Mouse (Mus musculus): ENCODE measurements around the gene Ap2a1.

Gene Ap2a1

GRCm38 (mm10) chr7:44952611-44953306 is 23.5 kb upstream of the Ap2a1 start:
- peak; percentile 97 for DNase-seq

GRCm38 (mm10) chr7:44951960-44952359 is 22.7 kb upstream of the Ap2a1 start:
- DNase-seq, result peak; percentile 87

GRCm38 (mm10) chr7:44949922-44950321 is 20.6 kb upstream of the Ap2a1 start:
- DNase-seq, result no peak

GRCm38 (mm10) chr7:44942904-44943303 is 13.6 kb upstream of the Ap2a1 start, which contains the start of gene Tsks:
TSS of gene Tsks (plus strand) at chr7:44943204.
- no peak for DNase-seq

- no peak for DNase-seq
These were observed 9.4 kb upstream of the Ap2a1 start for GRCm38 (mm10) chr7:44938680-44939079.

GRCm38 (mm10) chr7:44928570-44928969 is 726 bp downstream of the Ap2a1 start:
- DNase-seq, result no peak

GRCm38 (mm10) chr7:44925468-44925867 is 3.8 kb downstream of the Ap2a1 start:
- DNase-seq, result peak; percentile 62 to 79

GRCm38 (mm10) chr7:44922530-44922929 is 6.8 kb downstream of the Ap2a1 start:
- DNase-seq, result no peak

GRCm38 (mm10) chr7:44919127-44919526 is 10.2 kb downstream of the Ap2a1 start:
- DNase-seq, result no peak

GRCm38 (mm10) chr7:44918219-44918618 is 11.1 kb downstream of the Ap2a1 start:
- DNase-seq, result no peak

- no peak for DNase-seq
These were observed 12.4 kb downstream of the Ap2a1 start for GRCm38 (mm10) chr7:44916881-44917280.

GRCm38 (mm10) chr7:44916191-44916590 is 13.1 kb downstream of the Ap2a1 start:
- no peak for DNase-seq

GRCm38 (mm10) chr7:44915314-44915713 is 14.0 kb downstream of the Ap2a1 start:
- DNase-seq, result no peak

GRCm38 (mm10) chr7:44914396-44914795 is 14.9 kb downstream of the Ap2a1 start:
- DNase-seq, result no peak

GRCm38 (mm10) chr7:44908706-44909476 is 20.4 kb downstream of the Ap2a1 start:
- DNase-seq, result no peak

GRCm38 (mm10) chr7:44905430-44905829 is 23.9 kb downstream of the Ap2a1 start:
- DNase-seq, result no peak

GRCm38 (mm10) chr7:44901230-44901722 is 28.0 kb downstream of the Ap2a1 start:
- peak; percentile 29 to 69 for DNase-seq

- peak in 1 of 2 experiments; percentile 40 for DNase-seq
These were observed 28.7 kb downstream of the Ap2a1 start for GRCm38 (mm10) chr7:44900632-44901031.

- peak; percentile 49 to 71 for DNase-seq
These were observed 30.7 kb downstream of the Ap2a1 start for GRCm38 (mm10) chr7:44898607-44899006.

GRCm38 (mm10) chr7:44896499-44896898 is 32.8 kb downstream of the Ap2a1 start:
- DNase-seq, result no peak

- DNase-seq, result peak; percentile 93 to 96
These were observed 33.5 kb downstream of the Ap2a1 start, which contains the start of gene Fuz for GRCm38 (mm10) chr7:44895593-44896434. TSS of gene Fuz (plus strand) at chr7:44896079.

GRCm38 (mm10) chr7:44895206-44895592 is 34.1 kb downstream of the Ap2a1 start:
- DNase-seq, result no peak

- DNase-seq, result no peak
These were observed 35.1 kb downstream of the Ap2a1 start for GRCm38 (mm10) chr7:44894175-44894574.
